Mouse (Mus musculus) neural tube, embryonic 10.5 days (tissue): ENCODE data around the gene Smyd4.

Experiments used
- DNase-seq: peaks from one replicate; pipeline ENCODE4 v3.0.0-alpha.2; 2017; ENCODE audit warnings: low spot score; ENCODE audit errors: extremely low spot score

Smyd4 gene

DNA sequence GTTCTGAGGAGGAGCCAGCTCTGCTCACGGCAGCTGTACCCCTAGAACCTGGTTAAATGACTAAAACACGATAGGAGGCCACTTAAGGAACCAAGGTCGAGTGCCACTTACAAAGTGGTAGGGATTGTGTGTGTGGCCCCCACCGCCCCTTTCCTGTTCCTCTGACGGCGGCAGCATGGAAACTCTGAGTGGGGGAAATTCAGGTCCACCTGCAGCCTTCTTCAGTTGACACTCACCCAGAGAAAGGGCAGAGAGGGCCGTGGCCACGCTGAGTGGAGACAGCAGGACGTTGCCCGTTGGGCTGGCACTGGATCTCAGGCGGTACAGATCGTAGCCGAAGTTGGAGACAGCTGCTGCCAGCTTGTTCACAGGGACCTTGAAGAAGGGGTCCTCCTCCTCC lies 67.8 kb downstream of the Smyd4 start:
- no peak for DNase-seq

GRCm38 (mm10) chr11:75420037-75420436 lies 71.8 kb downstream of the Smyd4 start:
- DNase-seq: no peak

DNA sequence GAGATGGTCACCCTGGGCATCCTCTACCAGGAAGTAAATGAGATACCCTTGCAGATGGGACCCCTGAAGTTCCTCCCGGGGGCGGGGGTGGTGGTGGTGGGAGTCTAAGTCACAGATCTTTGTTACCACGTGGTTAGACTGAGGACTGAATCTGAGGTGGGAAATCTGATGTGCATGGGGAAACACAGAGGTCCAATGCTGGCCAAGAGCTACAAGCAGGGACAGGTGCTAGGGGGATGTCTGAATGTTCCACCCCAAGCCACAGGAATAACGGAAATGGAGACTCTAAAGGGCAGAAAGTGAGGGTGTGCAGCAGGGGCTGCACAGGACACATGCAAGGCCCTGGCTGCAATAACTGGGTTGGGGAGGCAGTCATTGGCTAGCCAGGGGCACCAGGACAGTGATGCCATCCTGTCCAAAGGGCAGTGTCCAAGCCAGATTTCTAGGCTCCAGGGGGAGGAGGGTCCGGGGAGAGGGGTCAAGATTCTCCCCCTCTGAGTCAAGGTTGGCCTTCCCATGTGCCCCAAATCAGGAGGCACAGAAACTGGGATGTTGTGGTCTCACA lies 72.7 kb downstream of the Smyd4 start:
- DNase-seq: peak; percentile 20

- DNase-seq: peak; percentile 52
These were observed 73.3 kb downstream of the Smyd4 start for GRCm38 (mm10) chr11:75421375-75422012.

DNA sequence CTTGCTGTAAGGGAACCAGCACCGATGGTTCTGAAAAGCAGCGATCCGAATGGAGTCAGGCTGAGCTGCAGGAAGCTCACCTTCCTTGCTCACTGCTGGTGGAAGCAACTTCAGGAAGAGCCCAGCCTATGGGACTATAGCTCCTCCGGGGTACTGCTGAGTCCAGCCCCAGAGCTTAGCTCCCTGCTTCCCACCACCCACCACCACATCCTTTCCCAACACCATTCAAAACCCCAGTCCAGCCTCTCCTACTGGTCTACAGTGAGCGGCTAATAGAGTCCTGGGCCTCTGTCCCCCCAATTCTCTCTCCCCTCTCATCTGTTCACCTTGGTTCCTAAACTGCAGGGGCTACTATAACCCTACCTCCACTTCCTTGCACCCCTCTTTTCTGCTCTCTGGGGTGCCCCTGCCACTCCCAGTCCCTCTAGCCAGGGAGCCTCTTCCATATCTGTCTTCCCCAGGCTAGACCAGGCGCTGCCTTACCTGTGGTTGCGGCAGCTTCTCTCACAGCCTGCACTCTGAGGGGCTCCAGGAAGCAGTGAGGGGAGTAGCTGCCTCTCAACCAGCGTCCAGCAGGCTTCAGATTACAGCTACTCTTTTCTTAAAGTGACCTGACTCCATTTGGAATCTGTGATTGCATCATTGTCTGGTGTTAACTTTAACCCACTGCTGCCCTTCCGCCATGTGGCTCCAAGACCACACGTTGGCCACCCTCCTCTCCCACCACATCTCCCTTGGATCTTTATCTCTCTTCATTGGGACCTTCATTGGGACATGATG lies 74.0 kb downstream of the Smyd4 start, which contains the start of gene Serpinf1:
Serpinf1 (minus strand) TSS at position 689 of the 780 bp plus-strand sequence.
- DNase-seq: peak; percentile 50

GRCm38 (mm10) chr11:75423091-75423490 lies 74.9 kb downstream of the Smyd4 start:
- no peak for DNase-seq

DNA sequence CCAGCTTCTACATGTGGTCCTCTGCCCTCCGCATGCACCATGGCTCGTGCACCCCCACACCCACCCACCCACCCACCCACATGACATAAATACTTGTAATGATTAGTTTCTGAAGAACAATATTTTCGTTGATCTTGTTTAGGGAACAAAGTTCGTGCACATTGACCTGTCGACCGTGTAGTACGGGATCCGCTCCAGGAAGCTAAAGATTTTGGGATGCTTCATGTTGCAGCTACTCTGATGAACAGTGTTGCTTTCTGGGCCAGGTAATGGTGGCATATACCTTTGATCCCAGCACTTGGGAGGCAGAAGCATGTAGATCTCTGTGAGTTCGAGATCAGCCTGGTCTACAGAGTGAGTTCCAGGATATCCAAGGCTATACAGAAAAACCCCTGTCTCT lies 75.8 kb downstream of the Smyd4 start:
- DNase-seq: no peak

DNA sequence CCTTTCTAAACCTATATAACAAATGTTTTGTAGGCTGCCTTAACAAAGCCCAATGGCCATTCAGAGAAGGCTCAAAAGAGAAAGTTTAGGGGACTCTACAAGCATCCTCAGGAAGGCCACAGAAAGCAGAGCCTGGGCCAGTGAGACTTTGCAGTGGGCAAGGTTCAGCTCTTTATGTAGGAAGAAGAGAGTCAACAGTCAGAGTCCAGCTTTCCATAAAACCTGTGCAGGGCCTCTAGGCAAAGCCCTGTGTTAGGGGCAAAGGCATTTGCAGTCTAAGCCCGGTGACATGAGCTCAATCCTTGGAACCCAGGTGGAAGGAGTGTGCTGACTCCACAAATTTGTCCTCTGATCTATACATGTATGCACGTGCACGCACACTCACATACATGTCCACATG lies 76.2 kb downstream of the Smyd4 start:
- no peak for DNase-seq

- no peak for DNase-seq
These were observed 80.9 kb downstream of the Smyd4 start for GRCm38 (mm10) chr11:75429019-75429705.

- DNase-seq: no peak
These were observed 83.1 kb downstream of the Smyd4 start for GRCm38 (mm10) chr11:75431307-75431706.

- DNase-seq: no peak
These were observed 85.9 kb downstream of the Smyd4 start for GRCm38 (mm10) chr11:75434138-75434537.

GRCm38 (mm10) chr11:75438194-75438593 lies 90.0 kb downstream of the Smyd4 start:
- no peak for DNase-seq

DNA sequence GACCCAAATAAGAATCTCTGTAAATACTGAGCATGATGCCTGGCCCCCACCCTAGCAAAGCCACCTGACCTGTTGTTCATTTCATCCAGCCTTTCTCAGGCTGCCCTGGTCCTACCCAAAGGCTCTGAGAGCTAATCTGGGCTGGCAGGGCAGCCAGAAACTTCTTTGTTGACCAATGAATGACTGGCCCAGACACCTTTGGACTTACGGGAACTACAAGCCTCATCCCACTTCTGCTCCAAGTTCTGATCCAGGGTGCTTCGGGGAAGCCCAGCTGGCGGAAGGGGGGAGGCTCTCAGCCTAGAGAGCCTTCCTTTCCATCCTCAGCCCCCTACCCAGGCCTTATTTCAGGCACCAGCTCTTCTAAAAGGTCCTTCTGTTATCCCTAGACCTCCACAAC lies 90.6 kb downstream of the Smyd4 start:
- DNase-seq: no peak

DNA sequence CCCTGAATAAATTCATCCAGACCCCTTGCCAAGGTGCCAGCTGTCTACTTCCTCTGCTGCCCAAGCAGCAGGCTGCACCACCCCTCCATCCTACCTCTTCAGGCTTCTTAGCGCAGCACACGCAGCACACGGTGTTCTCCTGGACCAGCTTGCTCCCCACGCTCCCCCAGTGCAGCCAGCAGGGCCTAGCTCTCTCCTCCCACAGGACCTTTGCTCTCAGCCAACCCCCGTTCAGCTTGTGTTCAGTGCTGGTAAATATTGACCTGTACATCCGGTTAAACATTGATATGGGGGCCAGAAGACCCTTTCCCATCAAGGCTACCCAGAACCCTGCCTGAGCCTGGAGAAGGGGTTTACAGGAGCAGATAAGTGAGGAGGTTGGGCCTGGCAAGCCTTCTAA lies 91.1 kb downstream of the Smyd4 start, which contains the start of gene Serpinf2:
Serpinf2 (minus strand) TSS at position 229 of the 400 bp plus-strand sequence.
- no peak for DNase-seq

DNA sequence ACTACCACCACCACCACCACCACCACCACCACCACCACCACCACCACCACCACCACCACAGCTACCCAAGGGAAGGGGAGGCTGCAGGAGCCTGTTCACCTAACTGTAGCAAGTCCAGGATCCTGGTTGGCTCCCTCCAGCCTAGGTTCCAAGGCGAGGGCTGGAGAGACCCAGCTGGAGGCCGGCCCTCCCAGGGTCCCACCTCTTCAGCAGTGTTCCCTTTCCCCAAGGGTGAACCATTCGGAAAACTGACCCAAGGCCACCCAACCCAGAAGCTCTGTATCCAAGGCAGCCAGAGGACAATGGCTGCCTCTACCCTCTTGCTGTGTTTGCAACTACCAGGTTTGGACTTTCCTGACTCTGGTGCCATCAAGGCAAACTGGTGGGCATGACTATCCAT lies 91.7 kb downstream of the Smyd4 start:
- no peak for DNase-seq

DNA sequence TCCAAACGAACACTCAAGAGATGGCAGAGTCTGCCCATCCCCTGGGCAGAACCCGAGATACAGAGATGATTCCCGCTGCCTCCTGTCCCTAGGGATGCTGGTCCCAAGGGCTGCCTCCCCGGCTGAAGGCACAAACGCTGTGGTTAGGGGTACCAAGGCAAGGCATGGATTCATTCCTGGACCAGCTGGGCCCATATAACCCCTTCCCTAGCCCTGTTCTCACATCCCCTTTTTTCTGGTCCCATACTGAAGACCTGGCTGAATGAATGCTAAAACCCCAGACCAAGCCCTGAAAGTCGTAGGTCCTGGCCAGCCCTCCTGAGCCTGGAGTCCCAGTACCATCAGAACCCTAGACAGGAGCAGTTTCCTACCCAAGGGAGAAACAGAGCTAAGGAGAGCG lies 92.8 kb downstream of the Smyd4 start:
- no peak for DNase-seq

GRCm38 (mm10) chr11:75441601-75442000 lies 93.4 kb downstream of the Smyd4 start:
- no peak for DNase-seq

DNA sequence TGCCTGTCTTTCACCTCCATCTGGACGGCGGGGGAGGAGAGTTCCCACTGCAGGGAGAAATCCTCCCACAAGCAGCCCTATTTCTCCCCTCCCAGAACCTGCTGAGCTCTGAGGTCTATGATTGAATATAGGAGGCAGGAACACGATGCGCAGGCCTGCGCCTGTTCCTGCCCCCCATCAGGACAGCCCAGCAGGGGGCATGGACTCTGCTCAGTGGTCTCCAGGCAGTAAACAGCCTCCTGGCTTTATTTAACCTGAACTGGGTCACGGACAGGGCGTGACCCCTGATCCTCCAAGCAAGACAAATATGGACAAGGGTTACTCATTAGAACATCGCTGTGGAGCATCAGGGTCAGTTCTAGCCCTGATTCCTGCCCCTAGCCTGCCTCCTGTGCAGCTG lies 95.5 kb downstream of the Smyd4 start:
- DNase-seq: no peak

GRCm38 (mm10) chr11:75448575-75448974 lies 100.3 kb downstream of the Smyd4 start:
- no peak for DNase-seq

- no peak for DNase-seq
These were observed 101.5 kb downstream of the Smyd4 start for GRCm38 (mm10) chr11:75449695-75450094.

DNA sequence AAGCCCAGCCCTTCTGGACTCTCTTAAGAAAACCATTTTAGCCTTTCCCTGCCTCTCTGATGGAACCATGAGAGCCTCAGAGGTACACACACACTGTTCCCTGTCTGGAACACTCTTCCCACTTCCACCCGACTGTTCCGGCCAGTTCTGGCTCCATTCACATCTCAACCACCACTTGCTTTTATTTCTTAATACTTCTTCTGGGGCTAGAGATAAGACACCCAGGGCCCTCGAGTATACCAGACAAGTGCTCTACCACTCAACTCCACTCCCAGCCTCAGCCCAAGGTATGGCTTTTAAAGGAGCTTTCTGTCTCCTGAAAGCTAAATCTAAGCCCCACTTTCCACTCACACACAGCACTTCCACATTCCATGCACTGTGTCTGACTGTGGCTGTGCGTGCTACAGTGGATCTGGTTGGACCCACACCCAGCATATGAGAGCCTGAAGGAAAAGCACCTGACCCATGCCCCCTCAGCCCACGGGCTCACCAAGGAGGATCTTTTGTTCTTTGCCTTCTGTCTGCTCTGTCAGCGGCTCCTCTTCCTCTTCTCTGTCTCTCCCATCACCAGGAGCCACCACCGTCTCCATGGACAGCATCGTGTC lies 102.2 kb downstream of the Smyd4 start:
- no peak for DNase-seq
